Mouse (Mus musculus) heart, embryonic 16.5 days (tissue): ENCODE results near the gene Ddx47. TPM values are rescaled to one million over a fixed set of nuclear protein-coding genes. Genes with fewer than 3 reads are reported as not detected.

Experiments
- ATAC-seq: fragments of 200-750 bp; cut with Nextera tagmentation; replicated peaks from 2 replicates; pipeline ENCODE4 v1.8.0; 2017; ENCODE audit warnings: moderate number of reproducible peaks; ENCODE audit not compliant: insufficient read depth, low FRiP score; ENCODE audit errors: extremely low read depth
- H3K27ac ChIP-seq: fragments of 300-500 bp; sonication (generic); 2 replicates; pipeline ENCODE4 v1.5.1; 2014; ENCODE audit warnings: mild to moderate bottlenecking, low read length, control low read depth, moderate library complexity
- H3K27me3 ChIP-seq: fragments of 300-500 bp; sonication (generic); 2 replicates; pipeline ENCODE4 v1.6.1; 2014; ENCODE audit warnings: low read length, mixed read lengths; ENCODE audit not compliant: control insufficient read depth, insufficient read depth
- H3K36me3 ChIP-seq: fragments of 300-500 bp; sonication (generic); 2 replicates; pipeline ENCODE4 v1.6.1; 2014; ENCODE audit not compliant: control insufficient read depth, insufficient read depth
- H3K4me1 ChIP-seq: fragments of 300-500 bp; sonication (generic); 2 replicates; pipeline ENCODE4 v1.6.1; 2014; ENCODE audit warnings: low read length, mixed read lengths; ENCODE audit not compliant: control insufficient read depth, insufficient read depth
- H3K4me2 ChIP-seq: fragments of 300-500 bp; sonication (generic); 2 replicates; pipeline ENCODE4 v1.6.1; 2014; ENCODE audit warnings: low read depth, mild to moderate bottlenecking, control low read depth, low read length
- H3K4me3 ChIP-seq: fragments of 300-500 bp; sonication (generic); 2 replicates; pipeline ENCODE4 v1.5.1; 2014; ENCODE audit warnings: mild to moderate bottlenecking, control low read depth, low read length
- H3K9ac ChIP-seq: fragments of 300-500 bp; sonication (generic); 2 replicates; pipeline ENCODE4 v1.6.1; 2014; ENCODE audit warnings: low read length, control low read depth
- H3K9me3 ChIP-seq: fragments of 300-500 bp; sonication (generic); replicated peaks from 2 replicates; pipeline ENCODE4 v1.6.1; 2016; ENCODE audit warnings: low read length; ENCODE audit not compliant: control insufficient read depth
- WGBS: fragments of 180-500 bp; shearing (Covaris S2); extraction: QIAGEN DNeasy Blood & Tissue Kit; methylation state at CpG from one replicate; pipeline ENCODE4 v1.1.7; 2014; 5-methylcytosine and 5-hydroxymethylcytosine counted together
- polyA plus RNA-seq: library from polyadenylated mRNA; unstranded; fragments of >200 nt; fragmentation: Nextera tagmentation; extraction: Ambion mirVana; gene quantifications from 2 replicates; pipeline ENCODE4 v1.2.1, GENCODE M21; 2015

Gene Ddx47
- polyA plus RNA-seq, 1 experiment from 2014 or later, result 77.1 TPM

DNA sequence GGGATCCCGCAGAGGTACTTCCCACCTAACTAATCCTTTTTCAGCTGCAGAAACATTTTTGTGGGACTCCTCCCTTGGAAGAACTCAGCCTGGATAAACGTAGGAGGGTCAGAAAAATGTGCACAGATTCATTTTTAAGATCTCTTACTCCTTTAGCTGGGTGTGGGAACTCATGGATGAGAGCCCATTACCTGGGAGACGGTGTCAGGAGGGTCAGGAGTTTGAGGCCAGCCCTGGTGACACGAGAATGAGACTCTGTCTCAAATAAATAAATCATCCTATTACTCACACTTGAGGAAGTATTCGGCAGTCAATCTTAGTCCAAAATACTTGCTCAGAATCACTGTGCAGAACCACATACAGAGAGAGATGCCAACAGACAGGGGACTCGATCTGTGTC, 58.4 kb downstream of the Ddx47 start:
- Histone ChIP-seq H3K4me2 (no peak overlapping the region), H3K36me3 (no peaks in the 10 kb centered on the region), H3K27me3 (no peaks in the 10 kb centered on the region), H3K9ac (no peak overlapping the region), H3K9me3 (no peaks in the 10 kb centered on the region), H3K4me3 (no peak overlapping the region), H3K27ac (no peak overlapping the region), H3K4me1 (peaks cover 9% of the 10 kb centered on the region; the same call in 1 of the 2 replicates)
- WGBS, result 69% methylated on average over 6 of the region's 6 CpGs
- ATAC-seq, result no peak

DNA sequence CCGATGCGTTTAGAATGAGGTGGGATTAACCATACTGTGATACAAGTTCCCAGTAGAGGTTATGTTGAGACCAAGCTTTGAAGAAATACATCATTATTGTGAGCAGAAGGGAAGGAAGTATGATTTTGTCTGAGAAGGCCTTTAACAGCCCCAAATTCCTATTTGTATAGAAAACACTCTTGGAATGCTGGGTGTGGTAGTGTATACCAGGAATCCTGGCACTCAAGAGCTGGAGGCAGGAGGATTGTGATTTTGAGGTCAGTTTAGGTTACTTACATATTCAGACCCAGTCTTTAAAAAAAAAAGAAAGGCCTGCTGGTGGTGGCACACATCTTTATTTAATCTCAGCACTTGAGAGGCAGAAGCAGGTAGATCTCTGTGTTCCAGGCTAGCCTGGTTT, 58.9 kb downstream of the Ddx47 start:
- H3K9me3 ChIP-seq, result no peaks in the 10 kb centered on the region
- 79% methylated on average over 2 of the region's 2 CpGs for WGBS
- no peak overlapping the region for H3K4me2 ChIP-seq
- no peak for ATAC-seq
- no peaks in the 10 kb centered on the region for H3K27me3 ChIP-seq
- H3K27ac ChIP-seq, result no peak overlapping the region
- no peak overlapping the region for H3K9ac ChIP-seq
- H3K4me3 ChIP-seq, result no peak overlapping the region
- peaks cover 9% of the 10 kb centered on the region; the same call in 1 of the 2 replicates for H3K4me1 ChIP-seq
- no peaks in the 10 kb centered on the region for H3K36me3 ChIP-seq

Other genes with a start within 250 kb of the Ddx47 start
- 14.9 and 15.3 TPM in 2 replicates for gene Dusp16, start 219.0 kb upstream of the Ddx47 start, polyA plus RNA-seq
- 2.6 and 2.9 TPM in 2 replicates for gene Crebl2, start 181.5 kb upstream of the Ddx47 start, polyA plus RNA-seq
- gene Gpr19, start 113.0 kb upstream of the Ddx47 start, polyA plus RNA-seq, result 9.1 and 10.6 TPM in 2 replicates
- 14.7 TPM in 2 replicates for gene Cdkn1b, start 91.2 kb upstream of the Ddx47 start, polyA plus RNA-seq
- 8.9 and 9.9 TPM in 2 replicates for gene Apold1, start 29.9 kb upstream of the Ddx47 start, polyA plus RNA-seq
- 5.6 and 15.2 TPM in 2 replicates for gene Gprc5a, start 54.0 kb downstream of the Ddx47 start, polyA plus RNA-seq
- gene Gprc5d, start 106.7 kb downstream of the Ddx47 start, polyA plus RNA-seq, result not detected in 2 replicates
- 11.0 and 12.2 TPM in 2 replicates for gene Fam234b, start 186.4 kb downstream of the Ddx47 start, polyA plus RNA-seq
- 11.9 and 15.1 TPM in 2 replicates for gene Hebp1, start 186.4 kb downstream of the Ddx47 start, polyA plus RNA-seq
- 0.64 and 0.66 TPM in 2 replicates for gene Gsg1, start 242.7 kb downstream of the Ddx47 start, polyA plus RNA-seq